Mouse (Mus musculus) limb, embryonic 15.5 days (tissue): ENCODE data around the gene Trub2. TPM values are rescaled to one million over a fixed set of nuclear protein-coding genes. Genes with fewer than 3 reads are reported as not detected.

Experiments used
- ATAC-seq: fragments of 200-750 bp; cut with Nextera tagmentation; 2 replicates; pipeline ENCODE4 v1.8.0; 2017; ENCODE audit warnings: low read depth, moderate TSS enrichment; ENCODE audit not compliant: insufficient number of reproducible peaks, low FRiP score, low TSS enrichment
- H3K27ac ChIP-seq: fragments of 300-500 bp; sonication (generic); 2 replicates; pipeline ENCODE4 v1.5.1; 2015; ENCODE audit warnings: moderate library complexity, mild to moderate bottlenecking, inconsistent platforms
- H3K27me3 ChIP-seq: fragments of 300-500 bp; sonication (generic); 2 replicates; pipeline ENCODE4 v1.6.1; 2015; ENCODE audit warnings: inconsistent platforms
- H3K36me3 ChIP-seq: fragments of 300-500 bp; sonication (generic); 2 replicates; pipeline ENCODE4 v1.6.1; 2015; ENCODE audit warnings: inconsistent platforms
- H3K4me1 ChIP-seq: fragments of 300-500 bp; sonication (generic); 2 replicates; pipeline ENCODE4 v1.6.1; 2015; ENCODE audit warnings: inconsistent platforms
- H3K4me2 ChIP-seq: fragments of 300-500 bp; sonication (generic); 2 replicates; pipeline ENCODE4 v1.6.1; 2015; ENCODE audit warnings: mild to moderate bottlenecking, inconsistent platforms
- H3K4me3 ChIP-seq: fragments of 300-500 bp; sonication (generic); 2 replicates; pipeline ENCODE4 v1.5.1; 2015; ENCODE audit warnings: mild to moderate bottlenecking, inconsistent platforms
- H3K9ac ChIP-seq: fragments of 300-500 bp; sonication (generic); 2 replicates; pipeline ENCODE4 v1.6.1; 2015; ENCODE audit warnings: inconsistent platforms
- H3K9me3 ChIP-seq: fragments of 300-500 bp; sonication (generic); 2 replicates; pipeline ENCODE4 v1.6.1; 2016; ENCODE audit warnings: inconsistent platforms
- WGBS: fragments of 180-500 bp; shearing (Covaris S2); methylation state at CpG from one replicate; pipeline ENCODE4 v1.1.7; 2015; 5-methylcytosine and 5-hydroxymethylcytosine counted together
- polyA plus RNA-seq: library from polyadenylated mRNA; unstranded; fragments of >200 nt; fragmentation: Nextera tagmentation; extraction: Ambion mirVana; gene quantifications from 2 replicates; pipeline ENCODE4 v1.2.1, GENCODE M21; 2015

The Trub2 gene
- polyA plus RNA-seq, 1 experiment from 2014 or later: 33.9 TPM

DNA sequence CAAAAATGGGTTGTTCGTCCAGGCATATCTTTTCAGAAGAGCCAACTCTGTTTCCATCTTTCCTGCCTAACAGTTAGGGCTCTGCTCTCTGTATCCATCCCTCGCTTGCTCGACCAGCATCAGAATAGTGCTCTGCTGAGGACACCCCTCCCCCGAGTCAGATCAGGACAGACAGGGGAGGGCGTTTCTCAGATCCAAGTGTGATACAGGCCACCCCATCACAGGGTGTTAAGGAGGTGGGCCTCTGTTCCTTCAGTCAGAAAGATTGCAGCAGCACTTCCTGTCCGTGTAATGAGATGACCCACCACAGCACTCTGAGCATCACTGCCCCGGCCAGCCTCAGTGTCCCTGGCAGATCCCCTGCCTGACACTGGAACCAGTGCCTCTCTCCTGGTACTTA is 72.2 kb downstream of the Trub2 start:
- Histone ChIP-seq H3K27ac (peak overlapping the region; percentile 85), H3K27me3 (no peaks in the 10 kb centered on the region), H3K4me2 (no peak overlapping the region), H3K4me1 (peaks cover 16% of the 10 kb centered on the region), H3K36me3 (peaks cover 49% of the 10 kb centered on the region), H3K4me3 (no peak overlapping the region), H3K9ac (no peak overlapping the region), H3K9me3 (no peaks in the 10 kb centered on the region)
- no peak for ATAC-seq
- 25% methylated on average over 7 of the region's 7 CpGs for WGBS

DNA sequence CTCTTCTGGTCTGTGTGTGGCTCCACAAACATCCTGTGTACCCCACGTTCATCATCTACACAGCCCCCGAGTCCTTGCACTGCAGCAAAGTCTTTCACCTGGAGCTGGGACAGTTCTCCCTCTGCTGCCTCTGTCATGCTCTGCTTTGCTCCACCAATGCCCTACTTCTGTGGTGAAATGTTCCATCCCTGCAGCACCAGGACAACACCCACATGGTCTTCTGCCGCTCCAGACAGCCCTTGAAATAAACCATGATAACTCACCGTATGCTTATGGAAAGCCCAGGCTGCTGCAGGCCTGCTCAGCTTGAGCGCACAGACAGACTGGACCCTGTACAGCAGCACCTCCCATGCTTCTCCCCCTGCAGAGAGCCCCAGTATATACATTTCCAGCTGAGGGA is 74.2 kb downstream of the Trub2 start:
- no peak overlapping the region for H3K27ac ChIP-seq
- no peaks in the 10 kb centered on the region for H3K9me3 ChIP-seq
- peaks cover 41% of the 10 kb centered on the region for H3K36me3 ChIP-seq
- 95% methylated on average over 5 of the region's 5 CpGs for WGBS
- H3K4me2 ChIP-seq: no peak overlapping the region
- H3K27me3 ChIP-seq: no peaks in the 10 kb centered on the region
- no peak overlapping the region for H3K4me3 ChIP-seq
- no peak for ATAC-seq
- no peak overlapping the region for H3K9ac ChIP-seq
- peaks cover 16% of the 10 kb centered on the region for H3K4me1 ChIP-seq

DNA sequence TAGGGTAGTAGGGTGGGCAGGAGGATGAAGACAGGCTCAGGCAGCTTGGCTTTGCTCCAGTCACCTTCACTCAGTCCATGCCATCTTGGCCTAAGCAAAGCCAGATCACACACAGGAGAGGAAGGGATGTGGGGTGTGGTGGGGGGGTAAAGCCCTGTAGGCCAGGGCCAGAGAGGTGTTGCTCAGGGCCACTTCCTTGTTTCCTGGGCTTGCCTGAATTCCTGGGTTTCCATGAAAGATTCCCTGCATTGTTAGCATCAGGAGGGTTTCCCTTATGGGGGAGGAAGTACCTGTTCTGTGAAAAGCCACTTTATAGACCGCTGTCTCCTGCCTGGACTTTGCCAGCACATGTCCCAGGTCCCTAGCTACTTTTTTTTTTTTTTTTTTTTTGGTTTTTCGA is 74.8 kb downstream of the Trub2 start:
- Histone ChIP-seq H3K4me3 (no peak overlapping the region), H3K4me1 (peaks cover 16% of the 10 kb centered on the region), H3K9me3 (no peaks in the 10 kb centered on the region), H3K4me2 (no peak overlapping the region), H3K27ac (no peak overlapping the region), H3K9ac (no peak overlapping the region), H3K36me3 (peaks cover 42% of the 10 kb centered on the region), H3K27me3 (no peaks in the 10 kb centered on the region)
- no peak for ATAC-seq
- WGBS: 53% methylated on average over 2 of the region's 2 CpGs

DNA sequence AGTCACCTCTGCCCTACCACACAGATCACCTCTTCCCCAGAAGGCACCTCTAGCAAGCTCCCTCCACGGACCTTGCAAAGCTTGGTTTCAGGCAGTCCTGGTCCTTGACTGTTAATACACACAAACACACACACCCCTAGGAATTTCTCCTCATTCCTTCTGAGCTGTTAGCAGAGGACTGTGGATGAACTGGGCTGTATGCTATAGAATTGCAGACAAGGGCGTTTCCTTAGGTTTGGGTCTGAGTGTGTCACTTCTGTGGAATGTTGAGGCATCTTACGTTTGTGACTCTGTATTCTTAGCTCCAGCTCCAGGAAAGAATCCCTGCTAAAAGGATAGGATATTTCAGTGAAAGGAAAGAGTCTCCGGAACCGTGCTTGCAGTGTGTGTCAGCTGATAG is 76.4 kb downstream of the Trub2 start:
- Histone ChIP-seq H3K27ac (no peak overlapping the region; the same call in 1 of the 2 replicates), H3K4me1 (peaks cover 14% of the 10 kb centered on the region), H3K9me3 (no peaks in the 10 kb centered on the region), H3K4me3 (no peak overlapping the region), H3K27me3 (no peaks in the 10 kb centered on the region), H3K4me2 (no peak overlapping the region), H3K9ac (no peak overlapping the region), H3K36me3 (peaks cover 58% of the 10 kb centered on the region)
- 78% methylated on average over 5 of the region's 5 CpGs for WGBS
- ATAC-seq: no peak

Other genes with a start within 250 kb of the Trub2 start
- gene Rapgef1, start 168.8 kb downstream of the Trub2 start, polyA plus RNA-seq: 15.9 and 17.1 TPM in 2 replicates
- not detected in 2 replicates for gene Gm13420, start 36.8 kb downstream of the Trub2 start, polyA plus RNA-seq
- gene Gm13547, start 29.2 kb downstream of the Trub2 start, polyA plus RNA-seq: 0.33 TPM in 1 of 2 replicates, not detected in the other
- 25.4 and 26.7 TPM in 2 replicates for gene Coq4, start 1.0 kb downstream of the Trub2 start, polyA plus RNA-seq
- 19.1 and 22.2 TPM in 2 replicates for gene Slc27a4, start 14.1 kb upstream of the Trub2 start, polyA plus RNA-seq
- gene Urm1, start 31.6 kb upstream of the Trub2 start, polyA plus RNA-seq: 24.4 and 27.5 TPM in 2 replicates
- gene Cercam, start 80.7 kb upstream of the Trub2 start, polyA plus RNA-seq: 53.1 and 64.1 TPM in 2 replicates
- gene Odf2, start 100.7 kb upstream of the Trub2 start, polyA plus RNA-seq: 49.6 and 52.1 TPM in 2 replicates
- gene Gle1, start 146.9 kb upstream of the Trub2 start, polyA plus RNA-seq: 58.0 and 59.5 TPM in 2 replicates
- gene Sptan1, start 177.1 kb upstream of the Trub2 start, polyA plus RNA-seq: 89.3 and 95.5 TPM in 2 replicates